Mouse (Mus musculus) adipocyte (in vitro differentiated cells): ENCODE measurements at regions not wholly inside any gene's neighbourhood (a gene's known extent, or its start where the extent isn't known, plus 50 kb on each side); places are given as distances from the start of the nearest gene placed in this dataset.

Source experiments
- DNase-seq: peaks from one replicate; pipeline ENCODE4 v3.0.0-alpha.2; 2016; ENCODE audit warnings: low spot score

- DNase-seq = no peak
Observed at GRCm38 (mm10) chr10:111111020-111111419, 53.5 kb upstream of the Osbpl8 start.

- DNase-seq = peak; percentile 59
Observed at GRCm38 (mm10) chr10:111108658-111109633, 55.6 kb upstream of the Osbpl8 start.

GRCm38 (mm10) chr10:111107852-111108251 lies 56.7 kb upstream of the Osbpl8 start:
- no peak for DNase-seq

GRCm38 (mm10) chr10:111107387-111107786 lies 57.2 kb upstream of the Osbpl8 start:
- peak; percentile 42 for DNase-seq

DNA sequence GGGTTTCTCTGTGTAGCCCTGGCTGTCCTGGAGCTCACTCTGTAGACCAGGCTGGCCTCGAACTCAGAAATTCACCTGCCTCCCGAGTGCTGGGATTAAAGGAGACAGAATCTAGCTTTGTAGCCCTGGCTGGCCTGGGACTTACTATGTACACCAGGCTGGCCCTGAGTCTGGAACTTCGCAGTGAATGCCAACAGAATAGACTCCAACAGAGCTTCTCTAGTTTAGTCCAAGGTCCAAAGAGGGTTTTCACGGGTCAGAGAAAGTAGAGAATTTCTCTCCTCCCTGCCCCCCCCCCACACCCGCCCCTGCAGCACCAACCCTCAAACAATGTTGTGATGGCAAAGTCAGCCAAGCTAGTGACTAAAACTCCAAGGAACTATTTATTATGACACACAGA lies 58.1 kb upstream of the Osbpl8 start:
- DNase-seq = no peak

- no peak for DNase-seq
Observed at GRCm38 (mm10) chr10:111105662-111106061, 58.9 kb upstream of the Osbpl8 start.

- no peak for DNase-seq
Observed at GRCm38 (mm10) chr10:111103512-111103911, 61.0 kb upstream of the Osbpl8 start.

DNA sequence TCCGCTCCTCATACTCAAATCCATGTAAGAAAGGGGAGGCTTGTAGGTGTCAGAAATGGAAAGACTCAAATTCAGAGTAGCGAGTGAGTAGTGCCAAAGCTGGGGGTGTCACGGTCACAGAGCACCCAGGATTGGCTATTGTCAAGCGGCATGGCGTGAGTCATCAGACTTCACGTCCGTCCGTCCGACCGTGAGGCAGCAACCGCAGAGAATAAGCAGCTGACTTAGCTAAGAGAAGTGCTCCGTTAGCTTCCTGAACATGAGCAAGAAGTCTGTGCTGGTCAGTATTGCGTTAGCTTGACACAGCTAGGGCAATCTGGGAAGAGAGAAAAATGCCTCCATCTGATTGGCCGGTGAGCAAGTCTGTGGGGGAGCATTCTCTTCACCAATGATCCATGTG lies 61.5 kb upstream of the Osbpl8 start:
- DNase-seq = no peak

DNA sequence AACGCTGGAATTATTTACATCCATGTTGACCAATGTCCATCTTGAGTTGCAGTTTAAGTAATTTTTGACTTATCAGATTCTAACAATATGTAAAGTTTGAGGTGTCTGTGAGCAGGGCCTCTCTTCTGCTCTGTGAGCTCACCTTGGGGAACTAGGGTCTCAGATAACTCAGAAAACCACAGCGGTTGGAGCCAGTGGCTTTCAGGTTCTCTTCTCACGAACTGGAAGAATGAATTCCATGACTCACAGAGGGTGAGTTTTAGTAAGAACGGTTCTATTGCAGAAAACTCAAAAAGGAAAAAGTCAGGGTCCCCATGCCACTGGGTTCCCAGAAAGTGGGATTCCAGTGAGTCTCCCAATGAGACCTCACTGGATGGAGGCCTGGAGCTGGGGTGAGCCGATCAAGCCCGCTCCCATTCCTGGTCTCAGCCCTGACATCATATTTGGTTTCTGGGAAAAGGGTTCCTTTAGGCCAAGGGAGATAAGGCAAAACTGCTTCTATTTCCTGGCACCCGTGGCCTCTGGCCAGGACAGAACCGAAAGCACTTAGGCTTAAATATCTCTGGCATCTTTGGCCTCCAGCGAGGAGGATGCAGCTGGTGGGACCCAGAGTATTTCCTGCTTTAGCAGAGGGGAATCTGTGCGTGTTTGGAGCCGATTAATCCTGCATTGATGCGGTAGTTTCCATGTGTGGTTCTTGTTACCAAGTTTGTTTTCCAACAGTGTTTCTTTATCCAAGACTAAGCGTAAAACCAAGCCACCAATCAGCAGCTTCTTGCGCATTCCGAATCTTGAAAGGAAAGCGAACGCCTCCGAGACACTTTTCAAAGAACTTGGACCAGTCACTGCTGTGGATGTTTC lies 62.4 kb upstream of the Osbpl8 start:
- peak; percentile 12 for DNase-seq

DNA sequence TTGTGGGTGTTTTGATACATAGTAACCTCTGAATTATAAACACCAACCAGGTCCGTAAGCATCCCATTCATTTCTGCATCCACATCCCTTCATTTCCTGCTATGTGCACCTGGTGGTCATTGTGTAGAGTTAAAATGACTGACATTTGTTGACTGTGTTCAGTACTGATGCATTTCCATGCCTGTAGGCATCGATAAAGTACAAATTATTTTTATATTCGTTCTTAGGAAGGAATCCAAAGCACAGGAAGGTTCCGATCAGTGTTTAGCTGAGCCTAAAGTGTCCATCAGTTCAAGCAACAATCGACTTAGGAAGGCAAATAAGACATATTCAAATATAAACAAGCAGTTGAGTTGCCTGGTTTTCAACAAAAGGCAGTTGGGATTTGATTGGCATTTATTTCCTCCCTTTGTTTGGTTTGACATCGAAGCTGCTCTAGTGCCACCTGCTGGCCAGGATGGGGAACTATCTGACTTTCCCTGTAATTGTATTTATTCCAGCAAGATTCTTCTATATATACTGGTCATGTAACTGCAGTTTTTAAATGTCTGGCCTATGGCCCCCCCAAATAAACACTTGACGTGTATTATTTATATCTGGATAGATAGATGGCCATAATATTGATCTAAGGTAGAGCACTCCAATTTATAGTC lies 64.6 kb upstream of the Osbpl8 start:
- DNase-seq = peak; percentile 76

DNA sequence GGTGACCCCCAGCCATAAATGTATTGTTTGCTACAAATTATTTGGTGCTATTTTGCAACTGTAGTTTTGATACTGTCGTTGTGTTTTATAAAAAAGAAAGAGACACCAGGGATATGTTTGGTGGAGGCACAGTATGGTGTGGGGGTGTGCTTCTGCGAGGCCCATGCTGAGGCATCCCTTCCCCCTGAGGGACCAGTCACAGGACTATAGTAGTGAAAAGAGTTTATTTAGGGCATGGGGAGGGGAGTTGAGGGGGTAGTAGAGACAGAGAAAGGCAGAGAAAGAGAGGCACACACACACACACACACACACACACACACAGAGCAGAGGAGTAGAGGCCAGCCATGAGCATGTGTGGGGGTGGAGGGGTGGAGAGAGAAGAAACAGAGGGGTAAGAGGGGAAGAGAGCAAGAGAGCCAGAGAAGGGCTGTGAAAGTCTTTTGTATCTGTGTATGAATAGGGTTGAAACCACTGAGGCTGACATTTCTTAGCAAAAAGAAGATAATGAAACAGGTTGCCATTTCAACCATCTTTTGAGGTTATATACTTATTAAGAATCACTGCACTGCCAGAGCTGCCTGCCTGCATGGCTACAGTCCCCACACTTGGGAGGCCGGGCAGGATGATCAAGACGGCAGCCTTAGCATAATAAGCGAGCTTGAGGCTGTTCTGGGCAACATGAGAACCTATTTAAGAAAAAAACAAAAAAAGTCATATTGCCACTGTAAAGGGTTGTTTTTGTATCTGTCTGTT lies 65.3 kb upstream of the Osbpl8 start:
- no peak for DNase-seq

- no peak for DNase-seq
Observed at GRCm38 (mm10) chr10:111097245-111097644, 67.3 kb upstream of the Osbpl8 start.

DNA sequence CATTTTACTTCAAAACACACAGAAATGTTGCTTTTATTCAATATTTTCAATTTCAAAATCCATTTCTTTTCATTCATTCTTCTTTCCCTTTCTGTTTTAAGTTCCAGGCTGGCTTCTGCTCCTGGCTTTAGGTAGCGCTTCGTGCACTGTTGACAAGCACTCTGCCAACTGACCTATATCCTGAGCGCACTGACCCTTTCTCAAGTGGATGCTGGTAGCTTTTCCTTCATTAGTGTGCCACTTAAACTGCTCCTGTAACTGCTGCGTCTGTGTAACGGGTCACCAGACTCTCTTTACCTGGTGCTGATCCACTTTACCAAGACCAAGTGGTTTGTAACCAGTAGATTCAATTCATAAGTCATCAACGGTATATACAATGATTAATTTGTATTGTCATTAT lies 67.7 kb upstream of the Osbpl8 start:
- no peak for DNase-seq

DNA sequence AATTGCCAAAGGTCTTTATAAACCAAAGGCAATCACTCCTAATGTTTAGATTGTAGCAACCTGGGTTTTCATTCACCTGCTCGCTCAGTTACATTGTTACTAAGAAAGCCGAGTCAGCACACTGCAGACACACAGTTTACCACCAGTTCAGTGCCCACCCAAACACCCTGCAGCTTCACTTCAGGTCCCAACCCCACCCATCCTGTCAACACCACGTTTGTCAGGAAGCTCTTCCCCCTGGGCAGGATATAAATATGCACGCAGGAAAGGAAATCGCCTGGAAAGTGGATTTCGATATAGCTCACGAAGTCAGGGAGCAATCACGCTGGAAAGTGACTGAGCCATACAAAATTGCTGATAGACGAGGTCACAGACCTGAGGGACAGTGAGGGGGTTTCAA lies 70.1 kb upstream of the Osbpl8 start:
- DNase-seq = no peak

DNA sequence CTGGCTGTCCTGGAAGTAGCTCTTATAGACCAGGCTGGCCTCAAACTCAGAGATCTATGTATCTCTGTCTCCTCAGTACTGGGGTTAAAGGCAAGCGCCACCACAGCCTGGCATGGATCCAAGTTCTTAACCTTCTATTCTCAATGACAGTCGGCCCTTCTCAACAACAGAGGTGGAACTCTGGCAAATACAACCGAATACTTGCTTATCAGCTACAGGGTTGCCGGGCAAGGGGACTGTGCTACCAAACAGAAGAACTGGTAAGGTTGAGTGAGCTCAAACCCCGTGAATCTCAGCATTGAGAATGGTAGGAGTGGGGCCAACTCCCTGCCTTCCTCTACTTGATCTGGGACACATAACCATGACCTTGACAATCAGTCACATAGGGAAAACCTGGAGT lies 75.2 kb upstream of the Osbpl8 start:
- DNase-seq = no peak

DNA sequence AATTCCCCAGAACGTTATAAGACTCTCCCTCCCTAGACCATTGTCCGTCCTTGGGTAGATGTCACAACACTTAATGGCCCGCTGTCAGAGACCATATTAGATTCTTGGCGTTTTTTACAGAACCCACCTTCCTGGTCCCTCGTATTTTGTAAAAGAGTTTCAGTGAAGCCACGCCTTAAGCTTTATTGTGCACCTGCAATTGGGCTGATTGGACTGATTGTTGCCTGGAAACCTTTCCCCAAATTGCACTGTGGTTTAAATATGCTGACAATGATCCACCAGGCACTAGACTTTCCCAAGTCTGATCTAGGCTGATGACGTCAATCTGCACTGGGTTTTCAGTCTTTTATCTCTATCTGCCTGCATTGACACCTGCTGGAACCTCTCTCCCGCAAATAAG lies 75.6 kb upstream of the Zdhhc17 start:
- no peak for DNase-seq

DNA sequence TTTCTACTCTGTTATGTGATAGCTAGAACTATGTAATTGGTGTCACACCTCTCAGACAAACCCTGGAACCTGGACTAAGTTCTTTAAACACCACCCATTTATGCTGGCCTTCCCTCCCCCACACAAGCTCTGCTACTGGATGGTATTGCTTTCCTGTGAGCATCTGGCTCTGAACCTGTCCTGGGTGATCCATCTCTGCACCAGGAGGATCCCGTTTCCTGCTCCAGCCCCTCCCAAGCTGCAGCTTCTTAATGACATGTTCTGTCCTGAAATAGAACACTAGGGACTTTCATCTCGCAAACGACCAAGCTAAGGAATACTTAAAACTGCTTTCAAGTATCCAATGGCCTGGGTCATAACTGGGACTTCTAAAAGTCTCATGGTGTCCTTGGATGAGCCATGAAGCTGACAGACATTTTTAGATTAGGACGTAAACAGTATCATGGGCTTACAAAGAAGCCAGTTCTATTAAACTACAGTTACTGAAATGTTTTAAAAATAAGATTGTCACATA lies 74.4 kb upstream of the Zdhhc17 start:
- no peak for DNase-seq

GRCm38 (mm10) chr10:111083861-111084260 lies 73.9 kb upstream of the Zdhhc17 start:
- DNase-seq = no peak

DNA sequence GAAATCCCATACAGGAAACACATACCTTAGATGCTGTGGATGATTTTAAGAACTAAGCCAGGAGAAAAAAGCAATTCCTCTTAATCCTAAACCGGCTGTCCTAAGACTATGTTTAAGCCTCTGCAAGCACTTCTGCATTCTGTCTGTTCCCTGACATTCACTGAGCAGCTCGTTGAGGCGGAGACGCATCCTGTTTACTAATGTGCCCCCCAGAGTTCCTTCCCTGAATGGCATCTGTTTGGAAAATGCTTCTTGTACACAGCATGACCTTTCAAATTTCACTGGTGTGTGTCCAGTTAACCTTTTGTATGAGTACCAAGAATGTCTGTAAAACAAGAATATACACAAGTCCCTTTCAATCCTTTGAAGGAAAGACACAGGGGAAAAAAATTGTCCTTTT lies 73.4 kb upstream of the Zdhhc17 start:
- DNase-seq = no peak

- DNase-seq = no peak
Observed at GRCm38 (mm10) chr10:111080322-111080721, 70.4 kb upstream of the Zdhhc17 start.

GRCm38 (mm10) chr10:111079051-111079450 lies 69.1 kb upstream of the Zdhhc17 start:
- no peak for DNase-seq
